Mouse (Mus musculus) ovary, postnatal 14 days (tissue): ENCODE results near the gene Pdss1.

Experiments
- DNase-seq: peaks from one replicate; pipeline ENCODE4 v3.0.0; 2022; ENCODE audit warnings: low spot score

Pdss1 gene

GRCm38 (mm10) chr2:22961681-22962080 lies 66.4 kb downstream of the Pdss1 start:
- no peak for DNase-seq

GRCm38 (mm10) chr2:22962242-22962641 lies 66.9 kb downstream of the Pdss1 start:
- DNase-seq = no peak

- DNase-seq = no peak
These were observed 67.6 kb downstream of the Pdss1 start for GRCm38 (mm10) chr2:22962970-22963369.

GRCm38 (mm10) chr2:22977387-22977973 lies 82.2 kb downstream of the Pdss1 start:
- no peak for DNase-seq

GRCm38 (mm10) chr2:22985973-22986657 lies 90.8 kb downstream of the Pdss1 start:
- no peak for DNase-seq
